Mouse (Mus musculus) left cerebral cortex, adult 2 months (tissue): ENCODE data around the gene Nmrk1. TPM values are rescaled to one million over a fixed set of nuclear protein-coding genes. Genes with fewer than 3 reads are reported as not detected.

Source experiments
- DNase-seq, 2 experiments: peaks; one replicate each; pipeline ENCODE4 v3.0.0; 2021 to 2022; ENCODE audit warnings: low spot score in 2 of 2, mixed read lengths in 1 of 2; ENCODE audit errors: extremely low spot score in 1 of 2
- H3K27ac ChIP-seq: fragments of 200-600 bp; 2 replicates; pipeline ENCODE4 v1.8.1; 2022
- H3K4me3 ChIP-seq: fragments of 200-600 bp; 2 replicates; pipeline ENCODE4 v1.8.1; 2022
- CTCF ChIP-seq: fragments of 200-600 bp; IDR thresholded peaks from 2 replicates; pipeline ENCODE4 v1.8.1; 2022; ENCODE audit warnings: antibody characterized with exemption, mild to moderate bottlenecking, moderate library complexity
- intact Hi-C: fragments of 180-260 bp; cut with DNase I; formaldehyde crosslinking; loops from one replicate; pipeline ENCODE4 v1.15.1; 2025
- total RNA-seq, 2 experiments: library from RNA; stranded (reverse); gene quantifications; 2 replicates each; pipeline ENCODE4 v1.2.3; 2021

Nmrk1 gene
- total RNA-seq, 2 experiments from 2014 or later: 4.9 to 5.4 TPM

- intact Hi-C loops: no loop called here
- no peak for DNase-seq
- no peak for TF ChIP-seq CTCF
Measured at GRCm38 (mm10) chr19:18646397-18646796, 14.6 kb downstream of the Nmrk1 start.

GRCm38 (mm10) chr19:18646853-18647420 is 15.2 kb downstream of the Nmrk1 start:
- Histone ChIP-seq H3K27ac (no peak overlapping the region), H3K4me3 (no peak overlapping the region)
- intact Hi-C loops: no loop called here
- no peak for DNase-seq
- TF ChIP-seq CTCF: no peak

More at GRCm38 (mm10) chr19:18646397-18646796, 14.6 kb downstream of the Nmrk1 start:
- Histone ChIP-seq H3K4me3 (no peak overlapping the region), H3K27ac (no peak overlapping the region)

- Histone ChIP-seq H3K27ac (no peak overlapping the region), H3K4me3 (no peak overlapping the region)
- intact Hi-C loops: no loop called here
- TF ChIP-seq CTCF: no peak
- DNase-seq: no peak
Measured at GRCm38 (mm10) chr19:18647775-18648557, 16.2 kb downstream of the Nmrk1 start.

- Histone ChIP-seq H3K4me3 (no peak overlapping the region), H3K27ac (no peak overlapping the region)
- TF ChIP-seq CTCF: no peak
- DNase-seq: no peak
- intact Hi-C loops: no loop called here
Measured at GRCm38 (mm10) chr19:18648558-18648945, 16.8 kb downstream of the Nmrk1 start.

GRCm38 (mm10) chr19:18649955-18650354 is 18.2 kb downstream of the Nmrk1 start:
- H3K4me3 ChIP-seq: no peak overlapping the region
- intact Hi-C loops: no loop called here
- no peak overlapping the region for H3K27ac ChIP-seq
- no peak for DNase-seq
- no peak for TF ChIP-seq CTCF

- TF ChIP-seq CTCF: no peak
- no peak overlapping the region for H3K4me3 ChIP-seq
- H3K27ac ChIP-seq: no peak overlapping the region
- intact Hi-C loops: no loop called here
- no peak for DNase-seq
Measured at GRCm38 (mm10) chr19:18650473-18650872, 18.7 kb downstream of the Nmrk1 start.

GRCm38 (mm10) chr19:18652592-18652991 is 20.8 kb downstream of the Nmrk1 start:
- intact Hi-C loops: no loop called here
- no peak for DNase-seq
- no peak overlapping the region for H3K27ac ChIP-seq
- no peak overlapping the region for H3K4me3 ChIP-seq
- no peak for TF ChIP-seq CTCF

GRCm38 (mm10) chr19:18653058-18653457 is 21.3 kb downstream of the Nmrk1 start:
- DNase-seq: no peak
- no peak overlapping the region for H3K4me3 ChIP-seq
- intact Hi-C loops: no loop called here
- no peak overlapping the region for H3K27ac ChIP-seq
- no peak for TF ChIP-seq CTCF

- intact Hi-C loops: no loop called here
- H3K4me3 ChIP-seq: no peak overlapping the region
- H3K27ac ChIP-seq: no peak overlapping the region
- no peak for TF ChIP-seq CTCF
- no peak for DNase-seq
Measured at GRCm38 (mm10) chr19:18654330-18654729, 22.6 kb downstream of the Nmrk1 start.

GRCm38 (mm10) chr19:18654984-18655383 is 23.2 kb downstream of the Nmrk1 start:
- intact Hi-C loops: no loop called here
- no peak for DNase-seq
- Histone ChIP-seq H3K4me3 (no peak overlapping the region), H3K27ac (no peak overlapping the region)
- no peak for TF ChIP-seq CTCF

- DNase-seq: no peak
- intact Hi-C loops: no loop called here
- no peak overlapping the region for H3K27ac ChIP-seq
- H3K4me3 ChIP-seq: no peak overlapping the region
- no peak for TF ChIP-seq CTCF
Measured at GRCm38 (mm10) chr19:18655999-18656398, 24.2 kb downstream of the Nmrk1 start.

- no peak for TF ChIP-seq CTCF
- Histone ChIP-seq H3K27ac (no peak overlapping the region), H3K4me3 (no peak overlapping the region)
- DNase-seq: no peak
- intact Hi-C loops: no loop called here
Measured at GRCm38 (mm10) chr19:18658473-18658872, 26.7 kb downstream of the Nmrk1 start.

GRCm38 (mm10) chr19:18659349-18659748 is 27.6 kb downstream of the Nmrk1 start:
- no peak for DNase-seq
- H3K4me3 ChIP-seq: no peak overlapping the region
- intact Hi-C loops: no loop called here
- H3K27ac ChIP-seq: no peak overlapping the region
- TF ChIP-seq CTCF: no peak
